Mouse (Mus musculus) adrenal gland, adult (tissue): Measurements from ENCODE around the gene Frmd4a.

Experiments
- DNase-seq, 2 experiments: peaks; one replicate each; pipeline ENCODE4 v3.0.0; 2022 to 2023; ENCODE audit warnings: low spot score in 1 of 2; ENCODE audit not compliant: inconsistent age in 2 of 2

Frmd4a gene

GRCm38 (mm10) chr2:4475991-4476390 lies 458.5 kb downstream of the Frmd4a start:
- DNase-seq = no peak

- no peak for DNase-seq
These were observed 459.1 kb downstream of the Frmd4a start for GRCm38 (mm10) chr2:4476608-4477007.

- DNase-seq = no peak
These were observed 459.8 kb downstream of the Frmd4a start for GRCm38 (mm10) chr2:4477311-4477710.

DNA sequence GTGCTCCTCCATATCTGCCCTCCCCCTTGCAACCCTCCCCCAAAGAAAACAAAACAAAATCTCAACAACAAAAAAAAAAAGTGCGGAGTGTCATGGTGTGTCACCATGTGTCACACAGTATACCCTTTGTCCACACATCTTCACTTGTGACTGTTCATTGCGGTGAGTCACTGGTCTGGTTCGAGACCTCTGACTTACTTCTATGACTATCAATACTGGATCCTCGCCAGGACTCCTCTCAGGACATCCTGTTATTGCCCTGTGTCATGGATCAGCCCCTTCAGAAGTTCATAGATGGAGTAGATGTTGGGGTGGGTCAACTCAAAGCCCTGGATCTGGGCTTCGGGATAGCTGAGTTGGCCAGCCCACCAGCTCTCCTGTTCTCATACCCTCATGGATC lies 462.7 kb downstream of the Frmd4a start:
- peak; percentile 54 to 70 for DNase-seq

DNA sequence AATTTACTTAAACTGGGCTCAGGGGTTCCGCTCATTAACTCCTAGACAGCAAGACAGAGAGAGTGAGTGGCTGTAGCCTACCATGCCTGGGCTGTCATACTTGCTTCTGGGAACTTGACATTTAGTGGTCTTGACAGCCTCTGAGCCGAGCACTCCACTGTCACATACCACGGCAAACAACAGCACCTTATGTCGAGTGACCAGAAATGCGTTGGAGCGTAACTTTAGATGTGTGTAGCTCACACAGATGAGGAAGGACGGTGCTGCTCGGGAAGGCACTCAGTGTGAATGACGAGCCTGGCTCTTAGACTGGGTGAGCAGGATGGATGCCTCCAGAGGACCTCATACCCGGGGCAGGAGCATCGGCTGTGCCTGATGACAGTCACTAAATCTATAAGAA lies 463.6 kb downstream of the Frmd4a start:
- no peak for DNase-seq

GRCm38 (mm10) chr2:4486185-4486584 lies 468.7 kb downstream of the Frmd4a start:
- DNase-seq = no peak

GRCm38 (mm10) chr2:4487280-4487679 lies 469.8 kb downstream of the Frmd4a start:
- DNase-seq = no peak

- DNase-seq = peak; percentile 47 to 71
These were observed 473.3 kb downstream of the Frmd4a start for GRCm38 (mm10) chr2:4490845-4491244.

DNA sequence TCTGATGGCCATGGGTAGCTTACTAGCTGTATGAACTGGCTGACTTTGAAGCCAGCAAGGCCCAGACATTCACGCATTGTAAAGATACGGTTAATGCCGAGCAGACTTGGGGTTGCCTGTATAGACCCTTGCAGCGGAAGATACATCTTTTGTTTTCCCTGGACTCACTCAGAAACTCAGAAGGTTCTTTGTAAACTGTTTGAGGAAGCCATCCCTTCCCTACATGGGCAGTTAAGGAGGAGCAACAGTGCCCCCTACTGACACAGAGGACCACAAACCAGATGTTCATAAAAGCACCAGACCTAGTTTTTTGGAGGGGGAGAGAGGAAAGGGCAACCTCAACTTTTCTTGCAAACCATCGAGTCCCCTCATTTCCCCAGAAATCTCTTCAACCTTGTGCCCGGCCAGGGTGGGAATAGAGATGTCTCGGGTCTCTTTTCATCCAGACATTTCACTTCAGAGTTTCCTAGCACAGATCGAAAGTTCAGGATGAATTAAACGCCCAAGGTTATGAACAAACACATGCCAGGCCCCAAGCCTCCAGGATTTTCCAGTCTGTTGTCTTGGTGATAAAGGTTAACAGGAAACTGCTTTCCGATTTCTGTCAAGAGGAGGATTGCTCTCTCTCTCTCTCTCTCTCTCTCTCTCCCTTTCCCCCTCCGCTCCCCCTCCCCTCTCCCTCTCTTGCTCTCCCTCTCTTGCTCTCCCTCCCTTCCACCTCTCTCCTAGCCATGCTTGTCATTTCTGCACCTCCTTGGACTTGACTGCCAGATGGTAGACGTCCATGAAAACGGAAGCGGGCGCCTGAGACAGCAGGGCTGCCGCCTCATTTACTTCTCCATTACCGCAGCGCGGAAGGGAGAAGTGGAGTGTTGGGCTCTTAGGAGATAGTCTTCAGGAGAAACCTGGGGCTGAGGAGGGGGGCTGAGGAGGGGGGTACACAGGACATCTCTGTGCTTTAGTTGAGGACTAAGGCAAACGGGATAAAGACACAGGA lies 475.3 kb downstream of the Frmd4a start:
- peak; percentile 80 to 95 for DNase-seq

- no peak for DNase-seq
These were observed 477.0 kb downstream of the Frmd4a start for GRCm38 (mm10) chr2:4494478-4494877.

DNA sequence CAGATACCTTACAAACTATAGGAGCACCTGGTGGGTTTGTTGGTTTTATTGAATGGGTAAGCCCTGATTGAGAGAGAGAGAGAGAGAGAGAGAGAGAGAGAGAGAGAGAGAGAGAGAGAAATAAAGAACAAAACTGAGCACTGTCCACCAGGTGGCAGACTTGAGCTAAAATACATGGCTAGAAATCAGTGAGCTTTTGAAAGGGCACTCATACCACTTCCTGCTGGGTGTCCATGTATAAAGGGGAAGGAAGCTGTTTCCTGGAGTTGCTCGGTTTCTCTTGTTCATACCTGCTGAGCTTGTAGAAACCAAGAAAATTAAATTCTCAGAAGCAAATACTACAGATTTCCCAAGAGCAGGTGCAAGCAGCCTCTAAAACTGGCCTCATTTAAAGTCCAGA lies 481.7 kb downstream of the Frmd4a start:
- peak; percentile 54 to 86 for DNase-seq

- DNase-seq = no peak
These were observed 482.4 kb downstream of the Frmd4a start for GRCm38 (mm10) chr2:4499916-4500315.

GRCm38 (mm10) chr2:4501257-4502027 lies 483.9 kb downstream of the Frmd4a start:
- peak; percentile 62 to 74 for DNase-seq

DNA sequence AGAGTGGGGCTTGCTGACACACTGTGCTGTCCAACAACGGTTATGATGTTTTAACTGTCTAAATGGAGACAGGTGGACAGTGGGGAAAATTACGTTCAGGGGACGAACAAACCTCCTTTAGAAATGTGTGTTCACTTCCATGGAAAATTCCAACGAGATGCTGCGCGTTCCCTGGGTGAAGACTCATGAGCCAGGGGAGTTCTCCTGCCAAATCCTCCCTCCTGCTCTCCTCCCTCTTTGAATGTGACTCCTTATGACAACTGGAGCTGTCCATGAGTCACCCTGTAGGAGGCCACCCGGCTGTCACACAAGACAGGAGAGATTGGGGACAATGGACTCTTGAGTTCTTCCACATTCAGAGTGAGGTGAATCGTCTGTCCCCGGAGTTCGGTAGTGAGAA lies 486.9 kb downstream of the Frmd4a start:
- DNase-seq = peak; percentile 79 to 87

DNA sequence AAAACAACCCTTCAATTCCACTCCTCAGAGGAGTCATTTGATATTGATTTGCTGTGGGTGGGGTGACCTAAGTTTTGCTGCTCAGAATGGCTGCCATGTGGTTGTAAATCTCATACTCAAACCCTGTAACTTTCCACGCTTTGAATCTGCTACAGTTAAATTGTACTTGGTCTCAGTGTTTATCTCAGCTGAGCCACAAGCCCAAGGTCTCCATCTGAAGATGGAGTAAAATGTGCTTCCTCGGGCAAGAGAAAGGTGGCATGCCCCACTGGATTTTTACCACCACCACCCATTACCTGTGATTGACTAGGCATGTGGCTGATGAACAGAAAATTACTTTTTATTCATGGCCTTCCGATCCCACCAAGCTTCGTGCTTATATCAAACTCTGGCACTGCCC lies 488.2 kb downstream of the Frmd4a start:
- peak in 1 of 2 experiments; percentile 55 for DNase-seq

- no peak for DNase-seq
These were observed 489.1 kb downstream of the Frmd4a start for GRCm38 (mm10) chr2:4506659-4507058.

DNA sequence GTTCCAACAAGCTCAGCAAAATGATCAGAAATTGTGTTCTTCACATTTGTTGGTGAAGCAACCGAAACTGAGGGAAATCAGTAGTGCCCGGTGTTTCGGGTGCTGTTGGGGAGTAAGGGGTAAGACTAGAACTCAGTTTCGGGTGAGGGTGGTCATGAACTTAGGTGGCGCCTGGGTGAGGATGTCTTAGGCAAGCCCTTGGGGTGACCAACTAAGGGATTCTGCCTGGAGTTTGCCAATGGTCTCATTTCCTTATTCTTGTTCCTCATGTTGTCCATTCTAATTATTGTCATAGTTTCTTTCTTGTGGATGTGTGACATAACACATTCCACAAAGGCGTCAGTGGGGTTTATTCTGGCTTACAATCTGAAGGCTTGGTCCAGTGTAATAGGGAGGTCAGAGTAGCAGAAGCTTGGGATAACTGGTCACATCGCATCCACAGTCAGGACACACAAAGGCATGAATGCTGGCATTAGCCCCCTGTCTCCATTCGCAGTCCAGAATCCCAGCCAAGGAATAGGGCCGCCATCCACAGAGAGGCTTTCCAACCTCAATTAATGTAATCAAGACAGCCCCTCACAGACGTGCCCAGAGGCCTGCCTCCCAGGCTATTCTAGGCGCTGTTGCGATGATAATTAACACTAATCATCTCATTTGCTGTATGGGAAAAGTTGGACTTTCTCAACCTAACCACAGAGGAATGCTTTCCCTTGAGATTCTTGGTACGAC lies 490.5 kb downstream of the Frmd4a start:
- no peak for DNase-seq

DNA sequence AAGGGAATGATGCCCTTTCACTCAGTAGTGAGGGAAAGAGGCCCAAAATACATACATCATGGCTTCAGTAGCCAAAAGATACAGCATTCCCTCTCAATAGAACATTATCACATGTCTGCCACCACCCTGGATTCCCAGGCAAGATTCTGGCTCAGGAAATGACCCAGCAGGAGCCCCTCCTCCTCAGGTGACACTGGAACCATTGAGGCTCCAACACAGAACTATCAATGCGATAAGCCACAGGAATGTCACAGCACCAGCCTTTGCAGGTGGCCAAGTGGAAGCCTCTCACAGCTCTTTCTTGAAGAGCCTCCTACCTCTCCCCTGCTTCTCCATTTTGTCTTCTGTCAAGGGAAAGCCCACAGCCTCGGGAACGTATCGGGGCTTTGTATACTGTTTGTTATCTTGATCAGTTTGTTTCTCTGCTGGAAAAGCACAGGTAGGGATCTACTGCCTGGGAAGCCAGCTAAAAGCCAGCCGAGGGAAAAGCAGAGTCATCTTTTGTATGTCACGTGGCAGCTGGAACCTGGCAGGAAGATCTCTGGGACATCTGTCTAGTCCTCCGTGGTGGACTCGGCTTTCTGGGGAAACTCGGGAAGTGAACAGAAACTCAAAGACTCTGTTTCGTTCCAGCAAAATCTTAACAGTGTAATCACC lies 491.6 kb downstream of the Frmd4a start:
- peak in 1 of 2 experiments; percentile 51 for DNase-seq

DNA sequence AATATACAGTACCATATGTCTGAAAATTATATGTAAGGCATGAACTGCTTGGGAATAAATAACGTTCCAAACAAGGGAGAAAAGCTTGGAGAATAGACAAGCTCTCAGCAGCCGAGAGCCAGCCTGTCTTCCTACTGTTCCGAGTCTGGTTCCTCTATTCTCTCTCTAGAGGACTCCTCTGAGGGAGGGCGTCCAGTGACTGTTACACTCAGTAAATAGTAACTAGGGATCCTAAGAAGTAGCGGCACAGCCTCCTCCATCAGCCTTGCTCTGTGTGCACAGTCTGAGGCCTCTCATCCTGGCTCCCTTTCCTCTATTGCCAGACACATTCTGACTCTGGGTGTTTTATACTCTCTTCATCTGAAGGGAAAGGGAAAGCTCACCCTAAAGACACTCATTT lies 492.2 kb downstream of the Frmd4a start:
- DNase-seq = no peak

DNA sequence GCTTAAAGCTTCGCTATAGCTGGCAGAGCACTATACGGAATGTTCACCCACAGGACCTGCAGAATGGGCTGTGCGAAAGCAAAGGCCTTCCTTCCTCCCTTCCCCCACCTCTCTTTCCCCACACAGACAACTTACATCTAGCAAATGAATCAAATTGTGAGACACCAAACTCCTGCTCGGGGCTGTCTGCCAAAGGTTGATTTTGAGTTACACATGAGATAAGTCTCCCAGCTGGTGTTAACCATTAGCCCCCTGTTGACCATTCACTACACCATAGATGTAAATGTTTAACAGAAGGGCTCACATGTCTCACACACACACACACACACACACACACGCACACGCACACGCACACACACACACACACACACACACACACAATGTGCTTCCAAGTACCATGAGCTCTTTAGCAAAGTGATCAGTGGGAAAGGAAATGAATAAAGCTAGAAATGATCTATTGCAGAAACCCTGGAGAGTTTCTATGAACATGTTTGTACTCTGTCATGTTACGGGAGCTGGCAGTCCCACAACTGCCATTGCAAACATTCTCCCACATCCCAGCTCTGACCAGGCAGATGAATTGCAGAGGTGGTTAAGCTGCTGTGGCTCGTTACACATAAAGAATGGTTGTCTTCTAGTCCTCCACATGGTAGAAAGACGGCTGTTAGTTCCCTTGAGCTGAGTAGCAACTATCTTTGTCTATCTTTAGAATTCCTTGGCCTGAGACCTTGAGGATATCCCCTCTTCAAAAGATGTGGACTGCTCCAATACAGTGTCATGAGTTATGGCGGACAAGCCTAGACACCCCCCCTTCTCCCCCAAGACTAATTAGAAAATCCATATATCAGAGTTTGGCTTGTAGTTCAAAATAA lies 492.9 kb downstream of the Frmd4a start:
- DNase-seq = no peak
